Mouse (Mus musculus): ENCODE measurements around the gene Loxl3. TPM values are rescaled to one million over a fixed set of nuclear protein-coding genes. Genes with fewer than 3 reads are reported as not detected.

Loxl3 gene
- polyA plus RNA-seq, 1 experiment from 2014 or later: 5.5 TPM

- ATAC-seq (ENCODE audit: low FRiP score, low TSS enrichment) (no peak), DNase-seq (no peak)
- peak overlapping the region; percentile 33; the same call in 1 of the 2 replicates for H3K4me2 ChIP-seq (ENCODE audit: low read length)
- H3K9ac ChIP-seq (replicated peaks; ENCODE audit: low read length): no peak overlapping the region
- H3K36me3 ChIP-seq (ENCODE audit: control insufficient read depth, insufficient read depth, low read length): no peaks in the 10 kb centered on the region
- H3K4me3 ChIP-seq (replicated peaks; ENCODE audit: low read depth, low read length): peak overlapping the region; percentile 12
- 0 out of 2 replicates have a peak, but pooled peaks cover 3% of the 10 kb centered on the region for H3K4me1 ChIP-seq (ENCODE audit: control insufficient read depth, insufficient read depth, low read length)
- H3K27ac ChIP-seq (replicated peaks; ENCODE audit: low read depth, low read length): no peak overlapping the region
- H3K9me3 ChIP-seq (ENCODE audit: control insufficient read depth, low read length): no peaks in the 10 kb centered on the region
- H3K27me3 ChIP-seq (ENCODE audit: control insufficient read depth, insufficient read depth, low read length): peaks cover 94% of the 10 kb centered on the region
- WGBS: under 1% methylated on average over 81 of the region's 81 CpGs
These were observed 34.9 kb downstream of the Loxl3 start for GRCm38 (mm10) chr6:83068706-83069487.

GRCm38 (mm10) chr6:83069488-83070246 is 35.7 kb downstream of the Loxl3 start:
- ATAC-seq (ENCODE audit: low FRiP score, low TSS enrichment): no peak
- Histone ChIP-seq H3K36me3 (ENCODE audit: control insufficient read depth, insufficient read depth, low read length) (no peaks in the 10 kb centered on the region), H3K4me2 (ENCODE audit: low read length) (0 out of 2 replicates have a peak overlapping the region, but pooled peaks have one; percentile 10), H3K27me3 (ENCODE audit: control insufficient read depth, insufficient read depth, low read length) (peaks cover 93% of the 10 kb centered on the region), H3K9me3 (ENCODE audit: control insufficient read depth, low read length) (no peaks in the 10 kb centered on the region), H3K4me1 (ENCODE audit: control insufficient read depth, insufficient read depth, low read length) (0 out of 2 replicates have a peak, but pooled peaks cover 3% of the 10 kb centered on the region), H3K9ac (replicated peaks; ENCODE audit: low read length) (no peak overlapping the region), H3K27ac (replicated peaks; ENCODE audit: low read depth, low read length) (no peak overlapping the region), H3K4me3 (replicated peaks; ENCODE audit: low read depth, low read length) (no peak overlapping the region)
- WGBS: under 1% methylated on average over 68 of the region's 69 CpGs
- no peak for DNase-seq

GRCm38 (mm10) chr6:83070247-83070310 is 36.1 kb downstream of the Loxl3 start, which contains the start of gene Tlx2:
Gene Tlx2, minus strand, starts transcription at chr6:83070293.
- H3K9ac ChIP-seq (replicated peaks; ENCODE audit: low read length): no peak within 1 kb of the TSS
- no peak within 1 kb of the TSS for H3K27ac ChIP-seq (replicated peaks; ENCODE audit: low read depth, low read length)
- ATAC-seq (ENCODE audit: low FRiP score, low TSS enrichment) (no peak), DNase-seq (no peak)
- WGBS: under 1% methylated on average over 10 of the region's 10 CpGs
- H3K9me3 ChIP-seq (ENCODE audit: control insufficient read depth, low read length): no peaks in the 10 kb centered on the region
- H3K27me3 ChIP-seq (ENCODE audit: control insufficient read depth, insufficient read depth, low read length): peaks cover 93% of the 10 kb centered on the region
- H3K4me2 ChIP-seq (ENCODE audit: low read length): 0 out of 2 replicates have a peak within 1 kb of the TSS, but pooled peaks have one; percentile 10
- H3K4me3 ChIP-seq (replicated peaks; ENCODE audit: low read depth, low read length): no peak within 1 kb of the TSS; the same call in 1 of the 2 replicates
- 0 out of 2 replicates have a peak, but pooled peaks cover 3% of the 10 kb centered on the region for H3K4me1 ChIP-seq (ENCODE audit: control insufficient read depth, insufficient read depth, low read length)
- H3K36me3 ChIP-seq (ENCODE audit: control insufficient read depth, insufficient read depth, low read length): no peaks in the 10 kb centered on the region

- 0 out of 2 replicates have a peak, but pooled peaks cover 3% of the 10 kb centered on the region for H3K4me1 ChIP-seq (ENCODE audit: control insufficient read depth, insufficient read depth, low read length)
- ATAC-seq (ENCODE audit: low FRiP score, low TSS enrichment) (0 out of 2 replicates have a peak, but pooled peaks have one; percentile 24), DNase-seq (peak; percentile 46)
- H3K36me3 ChIP-seq (ENCODE audit: control insufficient read depth, insufficient read depth, low read length): no peaks in the 10 kb centered on the region
- no peak overlapping the region for H3K9ac ChIP-seq (replicated peaks; ENCODE audit: low read length)
- H3K27me3 ChIP-seq (ENCODE audit: control insufficient read depth, insufficient read depth, low read length): peaks cover 93% of the 10 kb centered on the region
- no peaks in the 10 kb centered on the region for H3K9me3 ChIP-seq (ENCODE audit: control insufficient read depth, low read length)
- H3K4me3 ChIP-seq (replicated peaks; ENCODE audit: low read depth, low read length): no peak overlapping the region
- WGBS: under 1% methylated on average over 53 of the region's 58 CpGs
- H3K27ac ChIP-seq (replicated peaks; ENCODE audit: low read depth, low read length): no peak overlapping the region
- H3K4me2 ChIP-seq (ENCODE audit: low read length): 0 out of 2 replicates have a peak overlapping the region, but pooled peaks have one; percentile 10
These were observed 36.6 kb downstream of the Loxl3 start for GRCm38 (mm10) chr6:83070311-83071219.

- H3K27ac ChIP-seq (replicated peaks; ENCODE audit: low read depth, low read length): no peak overlapping the region
- ATAC-seq (ENCODE audit: low FRiP score, low TSS enrichment) (no peak), DNase-seq (no peak)
- no peak overlapping the region for H3K4me3 ChIP-seq (replicated peaks; ENCODE audit: low read depth, low read length)
- H3K36me3 ChIP-seq (ENCODE audit: control insufficient read depth, insufficient read depth, low read length): no peaks in the 10 kb centered on the region
- 0 out of 2 replicates have a peak, but pooled peaks cover 3% of the 10 kb centered on the region for H3K4me1 ChIP-seq (ENCODE audit: control insufficient read depth, insufficient read depth, low read length)
- H3K4me2 ChIP-seq (ENCODE audit: low read length): no peak overlapping the region
- WGBS: 2% methylated on average over 23 of the region's 24 CpGs
- no peak overlapping the region for H3K9ac ChIP-seq (replicated peaks; ENCODE audit: low read length)
- H3K9me3 ChIP-seq (ENCODE audit: control insufficient read depth, low read length): no peaks in the 10 kb centered on the region
- H3K27me3 ChIP-seq (ENCODE audit: control insufficient read depth, insufficient read depth, low read length): peaks cover 94% of the 10 kb centered on the region
These were observed 37.2 kb downstream of the Loxl3 start for GRCm38 (mm10) chr6:83071220-83071619.

- Histone ChIP-seq H3K4me1 (ENCODE audit: control insufficient read depth, insufficient read depth, low read length) (peaks cover 17% of the 10 kb centered on the region), H3K4me2 (ENCODE audit: low read length) (no peak overlapping the region), H3K9ac (replicated peaks; ENCODE audit: low read length) (no peak overlapping the region), H3K27ac (replicated peaks; ENCODE audit: low read depth, low read length) (no peak overlapping the region), H3K9me3 (ENCODE audit: control insufficient read depth, low read length) (no peaks in the 10 kb centered on the region), H3K36me3 (ENCODE audit: control insufficient read depth, insufficient read depth, low read length) (peaks cover 1% of the 10 kb centered on the region), H3K27me3 (ENCODE audit: control insufficient read depth, insufficient read depth, low read length) (peaks cover 61% of the 10 kb centered on the region), H3K4me3 (replicated peaks; ENCODE audit: low read depth, low read length) (no peak overlapping the region)
- DNase-seq: peak; percentile 8
- 6% methylated on average over 2 of the region's 2 CpGs for WGBS
- ATAC-seq (ENCODE audit: low FRiP score, low TSS enrichment): no peak
These were observed 41.0 kb downstream of the Loxl3 start for GRCm38 (mm10) chr6:83074979-83075378.

- DNase-seq (peak; percentile 56), ATAC-seq (ENCODE audit: low FRiP score, low TSS enrichment) (peak; percentile 77)
- peak within 1 kb of the TSS; percentile 96 for H3K4me2 ChIP-seq (ENCODE audit: low read length)
- no peaks in the 10 kb centered on the region for H3K9me3 ChIP-seq (ENCODE audit: control insufficient read depth, low read length)
- WGBS: under 1% methylated on average over 54 of the region's 54 CpGs
- H3K36me3 ChIP-seq (ENCODE audit: control insufficient read depth, insufficient read depth, low read length): peaks cover 20% of the 10 kb centered on the region
- peak within 1 kb of the TSS; percentile 76 for H3K9ac ChIP-seq (replicated peaks; ENCODE audit: low read length)
- peaks cover 14% of the 10 kb centered on the region for H3K4me1 ChIP-seq (ENCODE audit: control insufficient read depth, insufficient read depth, low read length)
- H3K4me3 ChIP-seq (replicated peaks; ENCODE audit: low read depth, low read length): peak within 1 kb of the TSS; percentile 67
- H3K27me3 ChIP-seq (ENCODE audit: control insufficient read depth, insufficient read depth, low read length): peaks cover 39% of the 10 kb centered on the region
- peak within 1 kb of the TSS; percentile 93 for H3K27ac ChIP-seq (replicated peaks; ENCODE audit: low read depth, low read length)
These were observed 43.8 kb downstream of the Loxl3 start, which contains the start of gene Pcgf1 for GRCm38 (mm10) chr6:83077630-83078323. Gene Pcgf1, plus strand, starts transcription at chr6:83077869.

Data from midbrain, embryonic 14.5 days (tissue).